Mouse (Mus musculus): ENCODE measurements around the gene Dop1b. TPM values are rescaled to one million over a fixed set of nuclear protein-coding genes. Genes with fewer than 3 reads are reported as not detected.
A peak's percentile ranks its signal among the peaks of the same experiment; 100 is the strongest.

The Dop1b gene
- total RNA-seq, 4 experiments from 2014 or later, result 39.7 to 52.0 (median 48.4) TPM

DNA sequence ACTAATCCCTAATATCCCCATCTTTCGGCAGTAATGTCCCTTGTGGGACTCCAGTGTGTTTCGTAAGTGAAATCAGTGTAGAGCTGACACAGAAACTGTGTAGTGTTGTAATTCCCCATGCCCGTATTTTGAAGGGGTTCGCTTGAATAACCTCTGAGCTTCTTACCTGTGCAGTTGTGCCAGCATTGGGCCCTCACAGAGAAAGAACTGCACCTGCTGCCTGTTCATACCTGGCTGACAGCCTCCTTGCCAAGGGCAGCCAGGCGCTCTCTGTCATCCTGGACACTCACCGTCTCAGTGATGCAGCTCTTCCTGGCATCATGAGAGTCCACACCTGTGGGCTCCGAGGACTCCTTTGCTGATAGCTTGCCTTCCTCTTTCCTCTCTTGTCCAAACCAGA, 1.3 kb downstream of the Dop1b start:
- DNase-seq (ENCODE audit: low spot score in 2 of 2), result no peak

DNA sequence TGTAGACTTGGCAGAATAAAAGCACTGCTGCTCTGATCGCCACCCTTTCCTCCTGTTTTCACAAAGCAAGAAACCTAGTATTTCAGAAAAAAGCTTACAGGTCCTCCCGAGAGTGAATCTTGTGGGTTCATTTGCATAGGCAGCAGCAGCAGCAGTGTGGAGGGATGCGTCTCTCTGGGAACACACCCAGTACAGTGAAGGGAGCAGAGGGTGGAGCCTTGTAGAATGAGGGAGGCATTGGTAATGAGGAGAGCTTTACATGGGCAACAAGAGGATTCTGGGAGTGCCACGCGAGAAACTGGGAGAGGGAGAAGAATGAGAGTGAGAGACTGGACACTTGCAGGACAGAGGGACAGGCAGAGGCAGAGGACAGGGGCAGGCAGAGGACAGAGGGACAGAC, 2.7 kb downstream of the Dop1b start:
- DNase-seq (ENCODE audit: low spot score in 2 of 2), result no peak

DNA sequence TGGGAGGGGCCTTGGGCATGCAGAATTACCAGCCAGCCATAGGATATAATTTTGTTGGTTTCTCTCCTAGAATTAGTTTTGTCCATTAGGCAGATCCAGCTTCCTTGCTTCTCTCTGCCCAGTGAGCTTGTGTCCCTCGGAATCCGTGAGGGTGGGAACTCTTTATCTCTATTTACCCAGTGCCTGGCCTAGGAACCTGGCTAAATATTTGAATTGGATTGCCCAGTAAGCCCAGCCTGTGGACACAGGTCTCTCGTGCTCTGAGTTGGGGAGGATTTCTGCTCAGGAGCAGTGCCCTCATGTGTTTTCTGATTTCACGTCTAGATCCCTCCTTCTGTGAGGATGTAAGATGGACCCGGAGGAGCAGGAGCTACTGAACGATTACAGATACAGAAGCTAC, 4.1 kb downstream of the Dop1b start:
- DNase-seq (ENCODE audit: low spot score in 2 of 2), result no peak

DNA sequence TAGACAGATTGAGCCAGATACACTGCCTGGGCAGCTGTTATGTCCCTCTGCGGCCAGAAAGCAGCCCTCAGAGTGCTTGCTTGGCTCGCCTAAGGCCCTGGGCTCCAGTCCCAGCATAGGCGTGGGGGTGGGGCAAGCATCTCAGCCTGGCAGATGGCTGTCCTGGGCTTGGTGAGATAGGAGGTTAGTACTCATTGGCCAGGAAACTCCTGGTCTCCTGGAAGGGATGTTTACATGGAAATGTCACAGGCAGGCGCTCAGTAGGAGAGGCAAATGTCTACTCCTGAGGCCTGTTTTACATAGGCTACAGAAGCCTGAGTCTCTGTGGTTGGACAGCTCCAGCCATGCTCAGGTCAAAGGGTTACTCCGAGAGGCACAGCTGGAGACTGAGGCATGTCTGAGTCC, 5.6 kb downstream of the Dop1b start:
- peak; percentile 87 to 88 for DNase-seq (ENCODE audit: low spot score in 2 of 2)

DNA sequence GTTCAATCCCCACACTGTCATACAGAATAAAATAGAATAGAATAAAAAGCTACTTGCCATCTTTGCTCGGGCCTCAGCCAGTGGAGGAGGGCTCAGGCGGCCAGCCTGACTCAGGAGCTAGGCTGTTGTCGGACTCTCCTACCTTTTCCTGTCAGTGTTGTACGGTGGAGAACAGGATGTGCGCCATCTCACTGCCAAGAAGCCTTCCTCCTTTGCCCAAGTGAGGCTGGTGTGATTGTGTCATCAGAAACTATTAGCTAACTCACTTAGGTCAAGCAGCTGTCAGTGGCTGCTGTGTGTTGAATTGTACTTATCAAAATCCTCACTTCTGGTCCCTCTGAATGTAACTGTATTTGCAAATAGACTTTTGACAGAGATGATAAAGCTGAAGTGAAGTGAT, 10.1 kb downstream of the Dop1b start:
- DNase-seq (ENCODE audit: low spot score in 2 of 2), result no peak

DNA sequence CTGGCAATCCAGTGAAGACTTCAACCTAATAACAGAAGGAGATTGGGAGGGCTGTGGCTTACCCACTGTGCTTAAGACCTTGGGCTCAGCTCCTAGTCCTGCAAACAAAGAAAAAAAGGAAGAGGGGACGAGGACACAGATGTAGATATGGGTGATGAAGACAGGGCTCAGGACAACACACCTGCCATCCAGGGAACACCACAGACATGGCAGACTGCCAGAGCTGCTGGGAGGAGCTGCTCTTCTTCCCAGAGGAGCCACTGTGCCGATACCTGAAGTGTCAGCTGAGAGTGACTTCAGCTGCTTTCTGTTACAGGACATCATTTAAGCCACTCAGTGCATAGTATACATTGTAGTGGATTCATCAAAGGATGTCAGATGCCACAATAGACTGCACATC, 10.8 kb downstream of the Dop1b start:
- DNase-seq (ENCODE audit: low spot score in 2 of 2), result no peak

DNA sequence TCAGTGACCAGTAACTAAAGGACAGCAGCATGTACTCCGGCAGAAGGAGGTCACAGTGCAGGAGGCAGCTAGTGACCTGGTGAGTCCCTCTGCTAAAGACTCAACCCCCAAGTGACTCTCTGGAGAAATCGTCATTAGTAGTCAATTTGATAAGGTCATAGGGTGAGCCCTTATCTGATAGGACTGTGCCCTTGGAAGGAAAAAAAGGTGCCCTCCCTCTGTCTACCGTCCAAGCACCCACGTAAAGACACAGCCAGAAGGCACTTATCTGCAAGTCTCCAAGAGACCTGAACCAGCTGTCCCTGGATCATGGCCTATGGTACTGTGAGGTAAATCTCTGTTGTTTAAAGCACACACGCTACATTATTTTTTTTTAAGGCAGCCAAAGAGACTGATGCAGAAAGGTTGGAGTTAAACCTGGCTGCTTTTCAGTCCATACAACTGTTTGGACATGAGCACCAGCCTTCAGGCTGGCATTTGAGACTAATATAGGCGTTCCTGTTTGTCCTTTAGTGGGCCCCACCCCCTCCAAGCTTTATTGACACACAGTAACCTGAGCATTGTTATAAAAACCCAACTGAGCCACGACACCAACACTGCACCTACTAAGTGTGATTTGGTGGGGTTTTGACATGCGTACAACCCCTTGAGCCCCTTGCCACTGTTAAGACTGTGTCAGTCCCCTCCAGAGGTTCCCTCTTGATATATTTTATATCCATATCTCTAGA, 13.9 kb downstream of the Dop1b start:
- no peak for DNase-seq (ENCODE audit: low spot score in 2 of 2)

DNA sequence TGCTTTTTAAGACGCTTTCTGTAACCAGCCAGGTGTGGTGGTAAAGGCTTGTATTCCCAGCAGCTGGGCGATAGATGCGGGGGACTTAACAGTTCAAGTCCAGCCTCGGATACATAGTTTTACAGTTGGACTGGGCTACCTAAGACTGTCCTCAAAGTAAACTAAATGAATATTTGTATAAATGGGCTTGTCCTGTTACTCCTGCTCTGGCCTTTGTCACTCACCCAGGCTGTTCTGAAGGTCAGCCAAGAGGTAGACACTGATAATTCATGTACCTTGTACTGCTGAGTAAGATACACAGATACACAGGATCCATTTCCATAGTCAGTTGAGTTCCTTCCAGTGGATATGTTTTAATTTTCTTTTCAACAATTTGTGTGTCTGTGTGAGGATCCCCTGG, 14.5 kb downstream of the Dop1b start:
- DNase-seq (ENCODE audit: low spot score in 2 of 2), result no peak

DNA sequence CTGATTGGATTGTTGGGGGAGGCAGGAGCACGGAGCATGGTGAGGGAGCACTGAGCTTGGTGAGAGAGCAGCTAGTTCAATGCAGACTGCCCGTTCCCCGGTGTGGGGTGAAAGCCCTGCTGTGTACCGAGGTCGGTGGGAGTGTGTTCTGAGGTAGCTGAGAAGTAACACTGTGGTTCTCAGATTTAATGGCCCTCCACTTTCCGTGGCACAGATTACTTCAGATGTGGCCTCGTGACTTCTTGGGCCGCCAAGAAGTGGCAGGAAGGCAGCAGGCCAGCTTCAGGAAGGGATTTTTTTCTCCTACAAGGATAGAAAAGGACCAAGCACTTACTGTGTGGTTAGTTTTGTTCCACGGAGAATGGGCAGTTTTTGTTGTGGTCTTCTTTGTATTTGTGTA, 17.0 kb downstream of the Dop1b start:
- peak; percentile 23 to 38 for DNase-seq (ENCODE audit: low spot score in 2 of 2)

DNA sequence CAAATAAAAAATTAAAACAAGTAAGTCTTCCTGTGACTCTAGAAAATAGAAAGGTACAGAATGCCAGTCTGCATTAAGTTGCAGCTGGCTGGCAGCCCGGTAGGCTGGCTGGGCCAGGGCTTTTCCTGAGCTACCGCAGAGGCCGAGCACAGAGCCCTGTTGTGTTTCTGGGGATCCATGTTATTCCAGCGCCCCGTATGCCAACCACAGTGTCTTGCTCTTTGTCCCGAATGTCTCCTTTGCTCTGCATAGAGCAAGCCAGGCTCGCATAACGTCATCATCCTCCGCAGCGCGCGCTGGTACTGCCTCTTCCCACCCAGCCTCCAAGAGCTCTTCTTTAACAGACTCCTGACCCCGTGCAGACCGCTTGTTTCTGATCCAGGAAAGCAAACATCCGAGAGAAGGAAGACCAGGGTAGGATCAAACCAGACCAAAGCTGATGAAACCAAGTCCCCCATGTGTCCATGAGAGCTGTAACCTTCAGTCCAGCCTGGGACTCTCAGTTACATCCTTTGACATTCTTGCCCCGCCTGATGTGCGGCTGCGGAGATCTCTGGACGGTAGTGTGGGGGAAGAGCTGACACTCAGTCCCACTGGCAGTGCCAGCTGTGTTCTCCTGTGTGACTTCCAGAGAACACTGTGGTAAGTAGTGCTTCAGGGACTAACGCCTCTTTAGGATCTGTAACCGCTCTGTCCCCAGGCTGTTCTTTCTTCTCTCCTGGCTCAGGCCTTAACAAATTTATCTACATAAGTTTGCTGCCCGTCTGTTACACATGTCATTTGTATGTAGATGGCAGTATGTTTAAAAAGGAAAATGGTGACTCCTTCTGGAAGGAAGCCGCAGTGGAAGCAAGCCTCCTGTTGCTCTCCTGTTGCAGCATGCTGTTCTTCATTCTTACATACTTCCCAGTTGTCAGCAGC, 18.4 kb downstream of the Dop1b start:
- DNase-seq (ENCODE audit: low spot score in 2 of 2), result peak; percentile 25 to 51

DNA sequence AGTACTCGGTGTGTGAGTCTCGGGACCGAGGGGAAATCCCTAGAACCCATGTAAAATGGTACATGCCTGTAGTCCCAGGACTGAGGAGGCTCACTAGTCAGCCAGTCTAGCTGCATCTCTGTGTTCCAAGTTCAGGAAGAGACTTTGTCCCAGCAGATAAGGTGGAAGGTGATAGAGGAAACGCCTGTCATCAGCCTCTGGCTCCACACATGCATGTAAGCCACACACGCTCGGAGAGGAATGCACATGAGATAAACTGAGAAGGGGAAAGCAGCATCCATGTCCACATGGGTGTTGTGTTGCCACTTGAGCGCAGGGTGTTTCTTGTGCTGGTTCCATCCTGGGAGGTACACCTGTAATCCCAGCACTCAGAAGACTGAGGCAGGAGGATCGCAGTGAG, 19.6 kb downstream of the Dop1b start:
- no peak for DNase-seq (ENCODE audit: low spot score in 2 of 2)

DNA sequence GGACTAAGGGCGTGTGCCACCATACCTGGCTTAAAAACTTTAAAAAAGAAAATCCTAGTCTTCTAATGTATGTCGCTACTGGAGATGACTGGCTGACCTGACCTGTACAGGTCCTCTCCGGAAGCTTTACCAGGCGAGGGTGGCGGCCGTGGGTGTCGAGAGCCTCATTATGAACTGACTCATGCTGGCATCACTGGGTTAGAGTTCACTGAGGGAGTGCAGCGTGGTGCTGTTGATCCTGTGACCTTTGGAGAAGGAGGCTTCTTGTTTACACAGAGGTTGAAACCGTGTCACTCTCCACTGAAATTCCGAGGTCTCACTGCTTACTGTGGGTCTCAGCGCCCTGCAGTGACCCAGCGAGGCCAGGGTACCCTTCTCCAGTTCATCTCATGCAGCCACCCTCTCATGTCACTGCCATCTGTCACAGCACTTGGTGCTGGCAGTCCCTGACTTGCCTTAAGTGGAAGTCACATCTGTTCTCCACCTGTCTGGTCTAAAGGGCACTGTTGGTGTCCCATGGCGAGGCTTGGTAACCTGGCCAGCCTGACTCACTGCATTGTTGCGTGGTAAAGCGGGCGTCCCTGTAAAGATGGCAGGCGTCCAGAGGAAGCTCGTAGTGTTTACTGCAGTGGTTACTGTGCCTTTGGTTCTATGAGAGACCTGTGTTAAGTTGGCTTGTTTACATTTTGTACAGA, 21.3 kb downstream of the Dop1b start:
- peak; percentile 43 to 70 for DNase-seq (ENCODE audit: low spot score in 2 of 2)

DNA sequence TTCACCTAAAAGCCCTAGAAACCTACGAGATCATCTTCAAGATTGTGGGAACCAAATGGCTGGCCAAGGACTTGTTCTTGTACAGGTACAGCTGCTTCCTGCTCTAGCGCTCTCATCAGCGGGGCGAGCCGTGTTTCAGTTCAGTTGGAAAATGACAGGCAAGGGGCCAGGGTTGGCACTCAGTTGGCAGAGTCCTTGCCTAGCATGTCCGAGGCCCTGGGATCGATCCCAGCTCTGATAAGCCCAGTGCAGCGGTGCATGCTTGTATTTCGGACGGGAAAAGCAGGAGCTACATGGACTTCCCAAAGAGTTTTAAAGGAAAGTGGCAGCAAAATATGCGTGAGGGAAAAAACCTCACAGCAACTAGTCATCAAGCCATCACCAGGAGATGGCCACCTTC, 27.5 kb downstream of the Dop1b start:
- no peak for DNase-seq (ENCODE audit: low spot score in 2 of 2)

DNA sequence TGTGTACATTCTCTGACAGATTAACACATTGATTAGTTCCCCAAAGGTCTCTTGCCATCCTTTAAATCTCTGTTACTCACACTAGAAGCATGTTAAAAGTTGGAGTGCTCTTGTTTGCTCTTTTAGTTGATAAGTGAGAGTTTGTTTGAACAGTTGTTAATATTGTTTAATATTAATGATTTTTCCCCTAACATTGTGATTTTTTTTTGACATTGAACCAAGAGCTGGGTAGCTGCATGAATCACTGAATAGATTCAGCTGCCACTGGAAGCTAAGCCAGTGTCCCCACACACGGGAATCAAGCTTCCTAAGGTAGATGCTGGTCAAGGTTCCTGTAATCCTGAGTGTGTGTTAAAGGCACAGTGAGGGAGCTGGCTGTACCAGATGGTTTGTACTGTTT, 31.2 kb downstream of the Dop1b start:
- no peak for DNase-seq (ENCODE audit: low spot score in 2 of 2)

DNA sequence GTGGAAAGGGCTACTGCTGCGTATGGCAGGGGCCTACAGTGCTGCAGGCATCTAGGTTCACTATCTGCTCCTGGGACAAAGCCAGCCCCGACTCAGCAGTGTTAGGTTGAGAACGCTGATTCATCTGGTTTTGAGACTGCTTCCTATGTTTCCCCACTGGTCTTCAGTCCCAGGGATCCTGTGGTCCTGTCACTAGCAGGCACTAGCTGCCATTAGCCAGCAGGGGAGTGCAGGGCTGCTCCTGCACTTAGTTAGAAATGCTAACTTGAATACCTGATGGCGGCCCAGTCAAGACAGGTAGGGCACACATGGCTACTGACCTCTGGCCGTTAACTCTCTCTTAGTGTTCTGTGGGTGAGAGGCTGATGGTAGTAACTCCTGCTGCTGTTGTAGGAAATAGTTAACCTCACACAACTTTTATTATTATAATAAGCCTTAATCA, 32.4 kb downstream of the Dop1b start:
- peak; percentile 43 to 64 for DNase-seq (ENCODE audit: low spot score in 2 of 2)

DNA sequence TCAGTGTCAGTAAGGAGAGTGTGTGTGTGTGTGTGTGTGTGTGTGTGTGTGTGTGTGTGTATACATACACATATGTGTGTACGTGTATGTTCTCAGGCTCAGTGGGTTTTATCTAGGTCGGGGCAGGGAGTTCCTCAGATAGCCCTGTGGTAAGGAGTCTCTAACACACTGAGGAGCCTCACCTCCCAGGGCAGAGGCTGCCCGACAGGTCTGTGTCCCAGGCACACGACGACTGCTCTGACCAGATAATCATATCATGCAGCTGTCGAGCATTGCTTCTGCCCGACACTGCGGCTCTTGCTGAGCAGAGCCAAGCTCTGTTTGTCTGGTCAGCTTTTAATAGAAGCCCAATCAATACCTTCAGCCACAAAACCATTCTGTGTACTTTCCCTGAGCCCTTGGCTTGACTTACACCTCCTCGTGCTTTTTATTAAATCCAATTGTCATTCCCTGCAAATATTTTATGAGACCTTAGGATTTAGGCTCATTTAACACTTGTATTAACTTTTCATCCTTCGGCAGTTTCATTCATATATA, 33.2 kb downstream of the Dop1b start:
- DNase-seq (ENCODE audit: low spot score in 2 of 2), result no peak

DNA sequence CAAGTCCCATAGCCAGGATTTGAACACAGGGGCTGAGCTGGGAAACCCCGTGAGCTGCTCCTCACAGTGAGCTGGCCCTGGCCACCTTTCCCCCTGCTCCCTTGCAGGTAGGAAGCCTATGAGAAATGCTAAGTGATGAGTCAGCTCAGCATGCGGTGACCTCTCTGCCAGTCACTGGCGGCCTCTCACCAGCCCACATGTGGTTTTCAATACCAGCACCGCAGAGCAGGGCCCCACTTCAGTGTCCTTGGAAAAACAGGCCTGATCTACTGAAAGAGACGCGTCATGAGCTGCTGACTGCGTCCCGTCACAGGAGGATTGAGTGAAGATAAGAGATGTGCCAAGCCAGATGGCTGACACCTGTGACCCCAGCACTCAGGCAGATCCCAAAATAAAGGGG, 34.7 kb downstream of the Dop1b start:
- DNase-seq (ENCODE audit: low spot score in 2 of 2), result no peak

DNA sequence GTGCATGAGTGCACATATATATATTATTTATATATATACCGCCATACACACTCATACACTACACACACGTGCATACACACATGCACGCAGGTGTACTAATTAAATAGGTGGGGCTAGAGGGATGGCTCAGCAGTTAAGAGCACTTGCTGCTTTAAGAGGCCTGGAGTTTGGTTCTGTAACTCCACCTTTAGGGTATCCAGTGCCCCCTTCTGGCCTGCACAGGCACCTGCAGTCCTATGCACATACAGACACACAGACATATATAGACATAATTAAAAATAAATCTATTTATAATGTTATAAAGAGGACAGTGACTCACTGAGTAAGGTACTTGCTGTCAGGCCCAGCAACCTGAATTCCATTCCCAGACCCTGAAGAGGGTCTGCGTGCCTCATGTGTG, 35.3 kb downstream of the Dop1b start:
- DNase-seq (ENCODE audit: low spot score in 2 of 2), result no peak

DNA sequence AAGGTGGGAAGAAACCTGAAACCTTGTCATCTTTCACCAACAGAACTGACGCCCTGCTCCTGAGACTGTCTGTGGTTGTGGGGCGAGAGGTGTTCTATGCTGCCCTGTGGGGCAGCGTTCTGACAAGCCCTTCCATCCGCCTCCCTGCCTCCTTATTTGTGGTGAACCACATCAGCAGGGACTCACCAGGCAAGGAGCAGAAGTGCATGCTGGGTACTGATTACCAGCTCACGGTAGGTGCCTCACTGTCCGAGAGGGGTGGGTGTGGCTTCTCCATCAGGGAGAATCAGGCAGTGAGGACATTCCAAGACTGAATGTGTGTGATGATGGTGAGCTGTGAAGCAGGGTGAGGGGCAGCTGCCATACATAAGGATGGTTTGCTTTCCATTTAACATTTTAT, 35.7 kb downstream of the Dop1b start:
- no peak for DNase-seq (ENCODE audit: low spot score in 2 of 2)

DNA sequence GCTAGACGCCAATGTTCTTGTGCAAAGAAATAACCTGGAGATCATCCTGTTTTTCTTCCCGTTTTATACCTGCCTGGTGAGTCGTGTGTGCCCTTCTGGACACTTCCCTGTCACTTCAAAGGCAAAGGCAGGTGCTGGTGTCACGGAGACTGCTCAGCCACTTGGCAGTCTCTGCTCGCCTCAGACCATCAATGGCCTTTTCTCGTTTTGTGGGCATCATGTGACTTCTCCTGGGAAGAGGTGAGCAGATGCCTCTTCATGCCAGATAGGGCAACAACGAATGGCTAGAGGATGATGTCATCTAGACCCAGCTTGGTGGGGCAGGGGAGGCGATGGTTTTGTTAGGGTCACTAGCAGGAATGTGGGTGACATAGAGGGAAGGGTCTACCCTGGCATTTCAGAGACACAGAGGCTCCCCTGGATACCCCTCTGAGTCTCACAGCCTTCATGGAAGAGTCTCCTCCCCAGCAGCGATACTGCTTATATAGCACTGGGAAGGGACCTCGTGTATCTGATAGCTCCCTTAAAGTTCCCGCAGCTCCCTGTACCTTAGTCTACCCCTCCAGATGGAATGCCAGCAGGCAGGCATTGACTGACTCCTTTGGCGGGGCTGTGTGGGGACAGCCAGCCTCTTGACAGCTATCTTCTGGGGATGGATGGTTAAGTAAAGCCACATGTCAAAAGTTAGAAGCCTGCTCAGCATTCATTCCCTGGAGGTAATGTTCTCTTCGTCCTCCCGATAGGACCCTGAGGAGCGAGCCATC, 37.6 kb downstream of the Dop1b start:
- no peak for DNase-seq (ENCODE audit: low spot score in 2 of 2)

DNA sequence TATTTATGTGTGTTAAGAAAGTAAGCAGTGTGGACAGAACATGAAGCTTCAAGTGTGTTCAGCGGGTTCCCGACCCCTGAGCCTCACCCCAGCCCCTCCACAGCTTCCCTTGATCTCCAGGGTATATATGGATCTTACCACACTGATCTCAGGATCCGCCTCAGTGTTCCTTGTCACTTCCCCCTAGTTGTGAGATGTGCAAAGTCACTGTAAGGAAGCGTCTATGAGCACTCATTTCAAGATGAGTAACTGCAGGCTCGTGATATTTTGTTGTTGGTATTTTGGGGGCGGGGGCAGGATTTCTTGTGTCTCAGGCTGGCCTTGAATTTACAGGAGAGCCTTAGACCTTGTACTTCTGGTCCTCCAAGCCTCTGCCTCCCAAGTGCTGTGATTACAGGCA, 38.8 kb downstream of the Dop1b start:
- DNase-seq (ENCODE audit: low spot score in 2 of 2), result no peak
